Mouse (Mus musculus) kidney, adult 2 months (tissue): Measurements from ENCODE around the gene Sim2. TPM values are rescaled to one million over a fixed set of nuclear protein-coding genes. Genes with fewer than 3 reads are reported as not detected.

Experiments
- DNase-seq: peaks from one replicate; pipeline ENCODE4 v3.0.0; 2021
- H3K27ac ChIP-seq: fragments of 200-500 bp; 2 replicates; pipeline ENCODE4 v1.5.1; 2012; ENCODE audit warnings: low read depth, low read length, control low read depth, inconsistent platforms; ENCODE audit not compliant: insufficient read depth
- H3K27me3 ChIP-seq: fragments of 200-500 bp; replicated peaks from 2 replicates; pipeline ENCODE4 v1.6.1; 2012; ENCODE audit warnings: mild to moderate bottlenecking, moderate library complexity, low read length, inconsistent platforms; ENCODE audit not compliant: control insufficient read depth, insufficient read depth
- H3K36me3 ChIP-seq: fragments of 200-500 bp; 2 replicates; pipeline ENCODE4 v1.6.1; 2012; ENCODE audit warnings: mild to moderate bottlenecking, moderate library complexity, low read length, inconsistent platforms; ENCODE audit not compliant: control insufficient read depth, insufficient read depth
- H3K4me1 ChIP-seq: fragments of 200-500 bp; 2 replicates; pipeline ENCODE4 v1.6.1; 2011; ENCODE audit warnings: low read length; ENCODE audit not compliant: control insufficient read depth, insufficient read depth
- H3K4me3 ChIP-seq: fragments of 200-500 bp; 2 replicates; pipeline ENCODE4 v1.5.1; 2011; ENCODE audit warnings: mild to moderate bottlenecking, low read depth, low read length, control low read depth; ENCODE audit not compliant: insufficient read depth
- CTCF ChIP-seq: fragments of 200-500 bp; conservative IDR thresholded peaks from 2 replicates; pipeline ENCODE4 v1.5.1; 2011; ENCODE audit warnings: low read depth, mild to moderate bottlenecking, control low read depth, low read length, moderate library complexity, mixed read lengths; ENCODE audit not compliant: insufficient read depth, insufficient read length
- POLR2A ChIP-seq: fragments of 200-500 bp; IDR thresholded peaks from one replicate; pipeline ENCODE4 v1.6.1; 2011; ENCODE audit warnings: low read depth, low read length, control low read depth
- WGBS: fragments of 180-500 bp; shearing (Covaris S2); methylation state at CpG from one replicate; pipeline ENCODE4 v1.1.7; 2018; 5-methylcytosine and 5-hydroxymethylcytosine counted together
- polyA plus RNA-seq: library from polyadenylated mRNA; depleted of rRNA; stranded (reverse); fragments of >200 nt; gene quantifications from 2 replicates; pipeline ENCODE4 v1.2.3, GENCODE M21; 2012

Sim2 gene
- polyA plus RNA-seq, 1 experiment: 8.1 TPM

GRCm38 (mm10) chr16:94093151-94093863 is 8.6 kb downstream of the Sim2 start:
- H3K36me3 ChIP-seq: no peaks in the 10 kb centered on the region
- H3K27me3 ChIP-seq: peaks cover 6% of the 10 kb centered on the region; the same call in 1 of the 2 replicates
- no peak for TF ChIP-seq CTCF
- no peak for TF ChIP-seq POLR2A
- DNase-seq: no peak
- peak overlapping the region; percentile 12; the same call in 1 of the 2 replicates for H3K27ac ChIP-seq
- 9% methylated on average over 24 of the region's 24 CpGs for WGBS
- no peak overlapping the region for H3K4me3 ChIP-seq
- no peaks in the 10 kb centered on the region for H3K4me1 ChIP-seq

- Histone ChIP-seq H3K4me3 (0 out of 2 replicates have a peak overlapping the region, but pooled peaks have one; percentile 1), H3K27ac (peak overlapping the region; percentile 26; the same call in 1 of the 2 replicates), H3K4me1 (no peaks in the 10 kb centered on the region), H3K36me3 (no peaks in the 10 kb centered on the region), H3K27me3 (peaks cover 6% of the 10 kb centered on the region; the same call in 1 of the 2 replicates)
- TF ChIP-seq POLR2A (no peak), CTCF (no peak)
- DNase-seq: no peak
- WGBS: 8% methylated on average over 48 of the region's 48 CpGs
Measured at GRCm38 (mm10) chr16:94094251-94095108, 9.7 kb downstream of the Sim2 start.

- WGBS: 8% methylated on average over 26 of the region's 26 CpGs
- no peak for TF ChIP-seq CTCF
- no peak for TF ChIP-seq POLR2A
- H3K36me3 ChIP-seq: no peaks in the 10 kb centered on the region
- no peak for DNase-seq
- H3K4me3 ChIP-seq: no peak overlapping the region
- no peaks in the 10 kb centered on the region for H3K4me1 ChIP-seq
- peaks cover 6% of the 10 kb centered on the region; the same call in 1 of the 2 replicates for H3K27me3 ChIP-seq
- H3K27ac ChIP-seq: no peak overlapping the region; the same call in 1 of the 2 replicates
Measured at GRCm38 (mm10) chr16:94095109-94095822, 10.5 kb downstream of the Sim2 start.

- H3K27ac ChIP-seq: peak overlapping the region; percentile 83
- H3K4me1 ChIP-seq: no peaks in the 10 kb centered on the region
- peaks cover 6% of the 10 kb centered on the region; the same call in 1 of the 2 replicates for H3K27me3 ChIP-seq
- H3K36me3 ChIP-seq: no peaks in the 10 kb centered on the region
- DNase-seq: no peak
- no peak overlapping the region for H3K4me3 ChIP-seq
- TF ChIP-seq POLR2A: no peak
- TF ChIP-seq CTCF: no peak
- 9% methylated on average over 14 of the region's 14 CpGs for WGBS
Measured at GRCm38 (mm10) chr16:94096479-94096878, 11.7 kb downstream of the Sim2 start.

- WGBS: 19% methylated on average over 12 of the region's 12 CpGs
- Histone ChIP-seq H3K36me3 (no peaks in the 10 kb centered on the region), H3K4me1 (no peaks in the 10 kb centered on the region), H3K27ac (peak overlapping the region; percentile 17; the same call in 1 of the 2 replicates), H3K27me3 (peaks cover 6% of the 10 kb centered on the region; the same call in 1 of the 2 replicates), H3K4me3 (no peak overlapping the region)
- peak; percentile 62 for DNase-seq
- TF ChIP-seq POLR2A: no peak
- no peak for TF ChIP-seq CTCF
Measured at GRCm38 (mm10) chr16:94097724-94098455, 13.2 kb downstream of the Sim2 start.

- Histone ChIP-seq H3K27me3 (no peaks in the 10 kb centered on the region), H3K4me1 (no peaks in the 10 kb centered on the region), H3K4me3 (no peak overlapping the region), H3K27ac (no peak overlapping the region), H3K36me3 (no peaks in the 10 kb centered on the region)
- DNase-seq: no peak
- WGBS: 66% methylated on average over 7 of the region's 7 CpGs
- TF ChIP-seq POLR2A (no peak), CTCF (no peak)
Measured at GRCm38 (mm10) chr16:94113160-94113559, 28.4 kb downstream of the Sim2 start.

GRCm38 (mm10) chr16:94114693-94115092 is 30.0 kb downstream of the Sim2 start:
- H3K36me3 ChIP-seq: no peaks in the 10 kb centered on the region
- no peak for DNase-seq
- H3K4me1 ChIP-seq: no peaks in the 10 kb centered on the region
- TF ChIP-seq CTCF (no peak), POLR2A (no peak)
- 63% methylated on average over 9 of the region's 9 CpGs for WGBS
- H3K27ac ChIP-seq: no peak overlapping the region
- H3K4me3 ChIP-seq: no peak overlapping the region
- no peaks in the 10 kb centered on the region for H3K27me3 ChIP-seq
